Mouse (Mus musculus) liver, postnatal 0 days (tissue): Measurements from ENCODE around the gene Irf2bpl.

ENCODE experiments used
- CTCF ChIP-seq: sonication (generic); IDR thresholded peaks from 2 replicates; pipeline ENCODE4 v1.5.1; 2016; ENCODE audit warnings: antibody characterized with exemption, low read depth
- EP300 ChIP-seq: IDR thresholded peaks from 2 replicates; pipeline ENCODE4 v1.6.1; 2016; ENCODE audit warnings: antibody characterized with exemption, low read depth, mild to moderate bottlenecking

DNA sequence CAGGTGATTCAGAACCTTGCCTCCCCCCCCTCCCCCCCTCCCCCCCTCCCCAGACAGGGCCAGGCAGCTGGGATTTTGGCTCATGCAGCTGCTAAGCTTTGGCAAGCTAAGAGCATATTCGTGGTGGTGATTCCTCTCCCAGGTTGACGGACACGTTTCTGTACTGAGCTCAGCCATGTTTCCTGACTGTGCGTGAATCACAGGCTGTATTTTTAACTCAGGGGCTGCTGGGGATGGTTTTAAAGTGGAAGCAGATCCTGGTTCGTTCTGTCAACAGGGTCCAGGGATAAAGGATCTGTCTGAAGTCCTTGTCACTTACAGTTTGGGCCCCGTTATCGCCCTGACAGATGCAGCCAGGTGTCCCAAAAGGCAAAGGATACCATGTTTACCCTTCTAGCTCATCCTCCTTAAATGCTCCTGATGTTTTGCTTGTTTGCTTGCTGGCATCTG, 11.9 kb upstream of the Irf2bpl start:
- TF ChIP-seq CTCF (no peak), EP300 (no peak)
